Mouse (Mus musculus) midbrain, embryonic 16.5 days (tissue): ENCODE measurements around the gene Tex33. TPM values are rescaled to one million over a fixed set of nuclear protein-coding genes. Genes with fewer than 3 reads are reported as not detected.

ENCODE experiments used
- ATAC-seq: fragments of 200-750 bp; cut with Nextera tagmentation; 2 replicates; pipeline ENCODE4 v1.8.0; 2017; ENCODE audit warnings: moderate TSS enrichment
- H3K27ac ChIP-seq: fragments of 300-500 bp; sonication (generic); 2 replicates; pipeline ENCODE4 v1.5.1; 2014; ENCODE audit warnings: mild to moderate bottlenecking, low read length, mixed read lengths
- H3K27me3 ChIP-seq: fragments of 300-500 bp; sonication (generic); 2 replicates; pipeline ENCODE4 v1.6.1; 2014; ENCODE audit warnings: low read depth, low read length, mixed read lengths; ENCODE audit not compliant: control insufficient read depth, insufficient read depth
- H3K36me3 ChIP-seq: fragments of 300-500 bp; sonication (generic); 2 replicates; pipeline ENCODE4 v1.6.1; 2014; ENCODE audit warnings: mild to moderate bottlenecking, low read length, moderate library complexity, mixed read lengths; ENCODE audit not compliant: control insufficient read depth, insufficient read depth
- H3K4me1 ChIP-seq: fragments of 300-500 bp; sonication (generic); 2 replicates; pipeline ENCODE4 v1.6.1; 2014; ENCODE audit warnings: mild to moderate bottlenecking, low read length, mixed read lengths; ENCODE audit not compliant: control insufficient read depth, insufficient read depth
- H3K4me2 ChIP-seq: fragments of 300-500 bp; sonication (generic); 2 replicates; pipeline ENCODE4 v1.6.1; 2014; ENCODE audit warnings: mild to moderate bottlenecking, low read length, mixed read lengths
- H3K4me3 ChIP-seq: fragments of 300-500 bp; sonication (generic); 2 replicates; pipeline ENCODE4 v1.5.1; 2014; ENCODE audit warnings: low read depth, mild to moderate bottlenecking, low read length, moderate library complexity, mixed read lengths
- H3K9ac ChIP-seq: fragments of 300-500 bp; sonication (generic); 2 replicates; pipeline ENCODE4 v1.6.1; 2014; ENCODE audit warnings: low read depth, low read length, mixed read lengths
- H3K9me3 ChIP-seq: fragments of 300-500 bp; sonication (generic); replicated peaks from 2 replicates; pipeline ENCODE4 v1.6.1; 2014; ENCODE audit warnings: mild to moderate bottlenecking, low read length, mixed read lengths; ENCODE audit not compliant: control insufficient read depth, poor library complexity, severe bottlenecking
- WGBS: fragments of 180-500 bp; shearing (Covaris S2); extraction: QIAGEN DNeasy Blood & Tissue Kit; methylation state at CpG from one replicate; pipeline ENCODE4 v1.1.7; 2014; 5-methylcytosine and 5-hydroxymethylcytosine counted together
- polyA plus RNA-seq: library from polyadenylated mRNA; unstranded; fragments of >200 nt; fragmentation: Nextera tagmentation; extraction: Ambion mirVana; gene quantifications from 2 replicates; pipeline ENCODE4 v1.2.1, GENCODE M21; 2015

Gene Tex33
- polyA plus RNA-seq, 1 experiment from 2014 or later: not detected

DNA sequence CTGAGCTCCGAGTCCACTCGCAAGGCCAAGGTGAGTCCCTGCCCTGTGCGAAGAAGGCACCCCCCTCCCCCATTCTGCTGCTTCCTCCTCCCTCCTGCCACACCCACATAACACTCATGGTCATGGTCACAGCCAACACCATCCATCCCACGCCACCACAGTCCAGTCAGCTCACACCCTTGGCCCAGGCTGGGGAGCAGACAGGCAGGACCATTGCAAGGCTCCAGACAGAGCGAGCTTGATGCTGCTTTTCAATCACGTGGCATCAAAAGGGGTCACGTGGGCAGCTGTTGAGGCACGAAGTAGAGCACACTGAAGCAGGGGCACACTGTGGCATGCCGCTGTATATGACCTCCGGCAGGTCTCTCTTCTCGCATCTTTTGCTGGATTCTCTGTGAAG is 40.0 kb upstream of the Tex33 start:
- H3K4me3 ChIP-seq: no peak overlapping the region
- H3K4me1 ChIP-seq: peaks cover 13% of the 10 kb centered on the region
- H3K36me3 ChIP-seq: peaks cover 18% of the 10 kb centered on the region
- H3K27me3 ChIP-seq: no peaks in the 10 kb centered on the region
- no peak for ATAC-seq
- no peaks in the 10 kb centered on the region for H3K9me3 ChIP-seq
- no peak overlapping the region for H3K4me2 ChIP-seq
- H3K27ac ChIP-seq: no peak overlapping the region
- WGBS: 85% methylated on average over 11 of the region's 11 CpGs
- no peak overlapping the region for H3K9ac ChIP-seq

DNA sequence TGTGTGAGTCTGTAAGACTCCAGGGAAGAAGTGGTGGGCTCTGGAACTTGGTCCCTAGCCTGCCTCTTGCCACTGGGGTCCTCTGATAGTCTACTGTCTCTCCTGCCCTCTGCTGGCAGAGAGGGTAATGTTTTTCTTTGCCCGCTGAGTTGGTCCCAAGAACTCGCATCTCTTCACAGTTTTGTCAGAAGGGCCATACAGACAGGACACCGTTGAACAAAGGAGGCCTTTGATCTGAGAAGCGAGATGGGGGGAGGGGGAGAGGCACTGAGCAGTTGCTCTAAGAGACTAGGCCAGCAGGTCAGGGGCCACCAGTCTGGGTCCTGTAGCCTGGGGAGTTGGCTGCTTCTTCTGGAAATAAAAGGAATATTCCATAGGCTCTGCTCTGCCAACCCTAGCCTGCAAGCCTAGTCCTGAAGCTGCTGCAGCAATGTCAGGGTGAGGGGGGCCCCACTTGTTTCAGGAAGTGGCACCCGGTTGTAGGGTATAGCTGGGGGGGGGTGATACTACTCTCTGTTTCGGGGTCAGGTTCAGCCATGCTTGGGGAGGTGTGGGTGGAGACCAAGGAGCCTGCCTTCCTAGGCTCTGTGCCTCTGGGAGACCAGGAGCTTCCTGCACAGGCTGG is 39.3 kb upstream of the Tex33 start:
- no peaks in the 10 kb centered on the region for H3K27me3 ChIP-seq
- no peak overlapping the region for H3K4me2 ChIP-seq
- peaks cover 19% of the 10 kb centered on the region for H3K36me3 ChIP-seq
- no peak overlapping the region for H3K27ac ChIP-seq
- H3K9ac ChIP-seq: no peak overlapping the region
- H3K4me1 ChIP-seq: peaks cover 16% of the 10 kb centered on the region
- ATAC-seq: no peak
- H3K9me3 ChIP-seq: no peaks in the 10 kb centered on the region
- 29% methylated on average over 6 of the region's 6 CpGs for WGBS
- no peak overlapping the region for H3K4me3 ChIP-seq

DNA sequence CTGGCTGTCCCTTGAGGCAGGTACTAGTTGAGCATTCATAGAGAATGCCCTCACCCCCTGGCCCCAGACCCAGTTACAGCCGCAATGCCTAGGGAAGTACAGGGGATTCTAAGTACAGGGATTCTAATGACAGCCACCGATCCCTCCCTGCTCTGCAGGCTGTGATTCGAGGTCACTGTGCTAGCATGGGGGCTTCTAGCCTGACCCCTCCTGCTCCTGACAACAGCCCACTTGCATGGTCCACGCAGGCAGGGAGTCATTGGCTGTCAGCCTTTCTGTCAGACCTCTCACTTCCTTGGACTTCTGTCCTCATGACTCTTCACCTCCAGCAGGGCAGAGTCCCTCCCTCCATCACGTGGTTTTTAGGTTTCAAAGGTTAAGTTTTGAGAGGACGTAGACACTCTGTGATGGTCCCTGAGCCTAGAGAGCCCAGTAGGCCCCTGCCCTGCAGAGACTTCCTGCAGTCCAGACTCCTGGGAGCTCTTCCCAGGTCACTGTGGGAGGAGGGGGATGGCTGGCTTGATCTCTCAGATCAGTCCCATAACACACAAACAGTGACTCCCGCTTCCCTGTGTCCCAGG is 35.9 kb upstream of the Tex33 start:
- H3K27ac ChIP-seq: no peak overlapping the region
- no peaks in the 10 kb centered on the region for H3K27me3 ChIP-seq
- H3K4me2 ChIP-seq: no peak overlapping the region
- ATAC-seq: no peak
- no peak overlapping the region for H3K4me3 ChIP-seq
- 88% methylated on average over 7 of the region's 7 CpGs for WGBS
- no peak overlapping the region for H3K9ac ChIP-seq
- H3K4me1 ChIP-seq: peaks cover 21% of the 10 kb centered on the region
- H3K36me3 ChIP-seq: peaks cover 19% of the 10 kb centered on the region
- no peaks in the 10 kb centered on the region for H3K9me3 ChIP-seq

DNA sequence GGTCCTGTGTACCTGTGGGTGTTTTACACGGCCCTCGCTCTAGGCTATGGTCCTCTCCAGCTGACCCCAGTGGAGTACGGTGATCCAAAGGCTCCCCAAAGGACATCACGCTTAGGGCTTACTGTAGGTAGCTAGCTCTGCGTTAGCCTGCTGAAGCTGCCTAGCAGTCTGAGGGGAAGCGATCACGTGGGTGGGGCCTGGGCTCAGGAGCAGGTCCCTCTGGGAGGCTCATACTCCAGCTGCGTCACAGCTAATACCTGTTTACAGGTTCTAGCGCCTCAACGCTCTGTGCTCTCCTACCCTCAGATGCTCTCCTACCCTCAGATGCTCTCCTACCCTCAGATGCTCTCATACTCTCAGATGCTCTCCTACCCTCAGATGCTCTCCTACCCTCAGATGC is 35.2 kb upstream of the Tex33 start:
- H3K9ac ChIP-seq: no peak overlapping the region

DNA sequence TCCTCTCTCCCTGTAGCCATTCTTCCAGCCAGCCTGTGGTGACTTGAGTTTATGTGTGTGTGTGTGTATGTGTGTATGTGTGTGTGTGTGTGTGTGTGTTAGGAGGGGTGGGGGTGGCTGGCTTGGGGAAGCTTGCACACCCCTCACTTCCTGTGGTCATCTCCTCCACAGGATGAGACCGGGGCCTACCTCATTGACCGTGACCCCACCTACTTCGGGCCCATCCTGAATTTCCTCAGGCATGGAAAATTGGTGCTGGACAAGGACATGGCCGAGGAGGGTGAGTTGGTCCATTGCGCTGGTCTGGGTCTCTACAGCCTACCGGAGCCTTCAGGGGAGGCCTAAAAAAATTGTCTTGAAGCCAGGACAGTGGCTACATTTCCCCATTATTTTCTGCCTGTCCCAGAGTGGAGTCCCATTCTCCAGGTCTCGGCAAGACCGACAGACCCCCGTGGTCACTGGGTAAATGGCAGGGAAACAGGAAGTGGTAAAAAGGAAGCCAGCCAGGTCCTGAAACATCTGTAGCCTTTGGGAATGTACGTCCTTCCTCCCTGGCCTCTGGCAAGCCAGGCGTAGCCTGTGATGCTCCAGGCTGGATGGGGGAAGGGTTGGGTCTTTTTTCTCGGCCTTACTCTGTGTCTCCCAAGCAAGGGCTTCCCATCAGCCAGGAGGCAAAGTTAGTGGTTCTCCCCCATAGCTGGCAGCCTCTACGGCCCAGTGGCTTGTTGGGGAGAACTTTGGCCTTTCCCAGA is 34.3 kb upstream of the Tex33 start:
- Histone ChIP-seq H3K4me2 (peak overlapping the region; percentile 96), H3K27me3 (no peaks in the 10 kb centered on the region), H3K9ac (peak overlapping the region; percentile 95), H3K9me3 (no peaks in the 10 kb centered on the region), H3K4me1 (peaks cover 15% of the 10 kb centered on the region), H3K4me3 (peak overlapping the region; percentile 90; the same call in 1 of the 2 replicates), H3K36me3 (peaks cover 9% of the 10 kb centered on the region), H3K27ac (peak overlapping the region; percentile 32; the same call in 1 of the 2 replicates)
- no peak for ATAC-seq
- 87% methylated on average over 13 of the region's 13 CpGs for whole genome bisulfite sequencing

More for the DNA sequence above, 35.2 kb upstream of the Tex33 start:
- no peak overlapping the region for H3K27ac ChIP-seq
- peaks cover 15% of the 10 kb centered on the region for H3K4me1 ChIP-seq
- peaks cover 14% of the 10 kb centered on the region for H3K36me3 ChIP-seq
- no peak overlapping the region; the same call in 1 of the 2 replicates for H3K4me2 ChIP-seq
- no peaks in the 10 kb centered on the region for H3K27me3 ChIP-seq
- no peaks in the 10 kb centered on the region for H3K9me3 ChIP-seq
- 89% methylated on average over 10 of the region's 10 CpGs for WGBS
- ATAC-seq: no peak
- no peak overlapping the region for H3K4me3 ChIP-seq

DNA sequence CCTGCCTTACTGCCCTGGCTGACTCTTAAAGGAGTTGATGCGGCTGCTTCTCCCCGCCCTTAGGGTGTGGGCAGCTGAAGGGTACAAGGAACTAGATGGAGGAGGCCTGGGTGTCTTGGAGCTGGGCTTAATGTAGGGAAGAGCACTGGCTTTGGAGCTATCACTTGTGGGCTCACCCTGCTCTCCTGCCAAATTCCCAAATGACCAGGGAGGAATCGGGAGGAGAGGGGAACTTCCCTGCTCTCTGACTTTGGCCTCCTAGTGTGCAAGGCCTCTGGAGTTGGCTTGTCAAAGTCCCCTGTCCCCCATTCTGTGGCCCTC is 33.4 kb upstream of the Tex33 start:
- 0% methylated on average over 3 of the region's 3 CpGs for WGBS
- no peaks in the 10 kb centered on the region for H3K9me3 ChIP-seq
- peak overlapping the region; percentile 90 for H3K4me3 ChIP-seq
- no peak for ATAC-seq
- peaks cover 15% of the 10 kb centered on the region for H3K4me1 ChIP-seq
- peak overlapping the region; percentile 76 for H3K27ac ChIP-seq
- H3K4me2 ChIP-seq: peak overlapping the region; percentile 96
- H3K36me3 ChIP-seq: peaks cover 9% of the 10 kb centered on the region
- H3K9ac ChIP-seq: peak overlapping the region; percentile 95
- no peaks in the 10 kb centered on the region for H3K27me3 ChIP-seq

DNA sequence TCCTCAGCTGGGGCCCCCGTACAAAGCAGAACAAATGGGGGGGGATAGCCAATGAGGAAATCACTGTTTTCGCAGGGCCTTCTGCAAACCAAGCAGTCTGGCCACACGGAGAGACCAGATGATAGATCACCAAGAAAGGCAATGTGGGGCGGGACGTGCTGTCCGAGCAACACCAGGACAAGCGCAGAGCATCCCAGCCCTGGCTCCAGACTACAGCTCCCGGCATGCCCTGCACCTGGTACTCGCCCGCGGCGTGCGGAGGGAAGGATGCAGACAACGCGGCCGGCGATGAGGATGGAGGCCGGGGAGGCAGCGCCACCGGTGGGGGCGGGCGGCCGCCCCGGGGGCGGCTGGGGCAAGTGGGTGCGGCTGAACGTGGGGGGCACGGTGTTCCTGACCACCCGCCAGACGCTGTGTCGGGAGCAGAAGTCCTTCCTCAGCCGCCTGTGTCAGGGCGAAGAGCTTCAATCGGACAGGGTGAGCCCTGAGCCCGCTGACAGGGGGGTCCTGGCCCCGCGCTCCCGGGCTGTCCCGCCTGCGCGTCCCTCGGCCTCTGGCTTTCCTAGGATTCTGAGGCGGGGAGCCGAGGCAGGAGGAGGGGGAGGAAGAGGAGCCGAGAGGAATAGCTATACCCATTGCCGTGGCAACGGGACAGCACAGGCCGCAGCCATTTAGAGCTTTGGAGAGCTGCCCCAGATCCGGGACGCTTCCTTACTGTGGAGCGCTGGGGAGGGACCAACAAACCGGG is 32.9 kb upstream of the Tex33 start, which contains the start of gene Kctd17:
Gene Kctd17 (plus strand): TSS at position 174 of the 748 bp plus-strand sequence.
- Histone ChIP-seq H3K9ac (peak within 1 kb of the TSS; percentile 95), H3K27me3 (no peaks in the 10 kb centered on the region), H3K4me2 (peak within 1 kb of the TSS; percentile 96), H3K36me3 (peaks cover 7% of the 10 kb centered on the region; the same call in 1 of the 2 replicates), H3K4me3 (peak within 1 kb of the TSS; percentile 90), H3K27ac (peak within 1 kb of the TSS; percentile 76), H3K9me3 (no peaks in the 10 kb centered on the region), H3K4me1 (peaks cover 15% of the 10 kb centered on the region)
- WGBS: 2% methylated on average over 45 of the region's 52 CpGs
- ATAC-seq: peak; percentile 93

DNA sequence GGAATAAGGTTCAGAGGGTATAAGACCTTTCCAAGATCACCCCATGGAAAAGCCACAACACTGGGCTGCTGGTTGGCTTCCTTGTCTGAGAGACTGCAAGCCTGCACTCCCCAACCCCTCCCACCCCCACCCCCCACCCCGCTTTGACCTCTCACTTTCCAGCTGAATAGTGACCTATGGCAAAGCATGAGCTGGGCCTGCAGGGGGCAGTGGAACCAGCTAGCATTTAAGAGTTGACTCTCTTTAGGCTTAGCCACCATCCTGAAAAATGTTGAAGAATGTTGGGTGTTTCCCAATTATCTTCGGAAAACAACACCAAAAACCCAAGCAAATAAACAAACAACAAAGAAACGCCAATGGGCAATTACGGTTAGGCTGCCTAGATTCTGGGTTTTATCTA is 29.5 kb upstream of the Tex33 start:
- ATAC-seq: no peak
- no peaks in the 10 kb centered on the region for H3K9me3 ChIP-seq
- 63% methylated on average over 4 of the region's 4 CpGs for WGBS
- H3K36me3 ChIP-seq: no peaks in the 10 kb centered on the region
- H3K4me2 ChIP-seq: no peak overlapping the region
- no peaks in the 10 kb centered on the region; the same call in 1 of the 2 replicates for H3K27me3 ChIP-seq
- H3K9ac ChIP-seq: no peak overlapping the region
- no peak overlapping the region for H3K4me3 ChIP-seq
- peaks cover 17% of the 10 kb centered on the region for H3K4me1 ChIP-seq
- H3K27ac ChIP-seq: no peak overlapping the region
